Mouse (Mus musculus) thymus, adult 18-20 months (tissue): ENCODE data around the gene Ano2.

Source experiments
- DNase-seq, 2 experiments: peaks; one replicate each; pipeline ENCODE4 v3.0.0; 2022; ENCODE audit warnings: mixed read lengths in 2 of 2

The Ano2 gene

GRCm38 (mm10) chr6:125690057-125690703 is at the start of gene Ano2:
TSS of gene Ano2 (plus strand) at chr6:125690419.
- no peak for DNase-seq

- no peak for DNase-seq
These were observed 49.7 kb upstream of the Ano2 start for GRCm38 (mm10) chr6:125640486-125640885.

- no peak for DNase-seq
These were observed 49.1 kb upstream of the Ano2 start for GRCm38 (mm10) chr6:125641146-125641545.

GRCm38 (mm10) chr6:125648964-125649363 is 41.3 kb upstream of the Ano2 start:
- DNase-seq, result no peak

GRCm38 (mm10) chr6:125651335-125651734 is 38.9 kb upstream of the Ano2 start:
- DNase-seq, result no peak

- no peak for DNase-seq
These were observed 36.8 kb upstream of the Ano2 start for GRCm38 (mm10) chr6:125653416-125653815.

- no peak for DNase-seq
These were observed 33.3 kb upstream of the Ano2 start for GRCm38 (mm10) chr6:125656921-125657320.

GRCm38 (mm10) chr6:125657966-125658365 is 32.3 kb upstream of the Ano2 start:
- DNase-seq, result no peak

GRCm38 (mm10) chr6:125661106-125661877 is 28.9 kb upstream of the Ano2 start:
- no peak for DNase-seq

- no peak for DNase-seq
These were observed 26.3 kb upstream of the Ano2 start for GRCm38 (mm10) chr6:125663906-125664305.

GRCm38 (mm10) chr6:125671835-125672234 is 18.4 kb upstream of the Ano2 start:
- DNase-seq, result no peak

GRCm38 (mm10) chr6:125678492-125678891 is 11.7 kb upstream of the Ano2 start:
- DNase-seq, result no peak

- no peak for DNase-seq
These were observed 9.6 kb upstream of the Ano2 start for GRCm38 (mm10) chr6:125680613-125681012.

- no peak for DNase-seq
These were observed 4.8 kb upstream of the Ano2 start for GRCm38 (mm10) chr6:125685420-125685819.

- no peak for DNase-seq
These were observed 2.2 kb upstream of the Ano2 start for GRCm38 (mm10) chr6:125687986-125688385.

GRCm38 (mm10) chr6:125701146-125701545 is 10.9 kb downstream of the Ano2 start:
- no peak for DNase-seq

- DNase-seq, result no peak
These were observed 21.0 kb downstream of the Ano2 start for GRCm38 (mm10) chr6:125711261-125711660.

GRCm38 (mm10) chr6:125726408-125726807 is 36.2 kb downstream of the Ano2 start:
- no peak for DNase-seq

- DNase-seq, result no peak
These were observed 37.3 kb downstream of the Ano2 start for GRCm38 (mm10) chr6:125727484-125727911.

GRCm38 (mm10) chr6:125729471-125729870 is 39.3 kb downstream of the Ano2 start:
- DNase-seq, result no peak

GRCm38 (mm10) chr6:125729986-125730535 is 39.8 kb downstream of the Ano2 start:
- no peak for DNase-seq

- DNase-seq, result no peak
These were observed 47.5 kb downstream of the Ano2 start for GRCm38 (mm10) chr6:125737511-125738285.
